Mouse (Mus musculus) CD4-positive helper T cell, adult 2 months (primary cell): ENCODE data around the gene Olfr1031.
"Not testable (repeated sequence)": the region's sequence is repeated elsewhere in the genome, so short reads cannot be mapped to it uniquely, and the experiment has no call there.

Experiments
- DNase-seq: peaks from one replicate; pipeline ENCODE4 v3.0.0-alpha.2; 2012; ENCODE audit warnings: low read depth, missing footprints, low spot score

Gene Olfr1031

GRCm38 (mm10) chr2:85990004-85990403 lies at the start of gene Olfr1031:
TSS of gene Olfr1031 (plus strand) at chr2:85990304.
- no peak for DNase-seq

GRCm38 (mm10) chr2:85950137-85950536 lies 40.0 kb upstream of the Olfr1031 start, which contains the start of gene Olfr1028:
TSS of gene Olfr1028 (plus strand) at chr2:85950437.
- no peak for DNase-seq

- no peak for DNase-seq
Observed at GRCm38 (mm10) chr2:85973595-85973994, 16.5 kb upstream of the Olfr1031 start, which contains the start of gene Olfr1029. TSS of gene Olfr1029 (plus strand) at chr2:85973895.

- no peak for DNase-seq
Observed at GRCm38 (mm10) chr2:85978976-85979375, 11.1 kb upstream of the Olfr1031 start, which contains the start of gene Olfr1030. TSS of gene Olfr1030 (plus strand) at chr2:85979276.

GRCm38 (mm10) chr2:86005240-86005639 lies 15.1 kb downstream of the Olfr1031 start, which contains the start of gene Olfr1032:
TSS of gene Olfr1032 (plus strand) at chr2:86005540.
- DNase-seq = no peak

- not testable (repeated sequence) for DNase-seq
Observed at GRCm38 (mm10) chr2:86020406-86020805, 30.3 kb downstream of the Olfr1031 start, which contains the start of gene Olfr1033. TSS of gene Olfr1033 (plus strand) at chr2:86020633.

GRCm38 (mm10) chr2:86021518-86021917 lies 31.4 kb downstream of the Olfr1031 start:
- DNase-seq = not testable (repeated sequence)
